Mouse (Mus musculus): ENCODE results near the gene Lpin1. TPM values are rescaled to one million over a fixed set of nuclear protein-coding genes. Genes with fewer than 3 reads are reported as not detected.

Lpin1 gene
- polyA plus RNA-seq, 1 experiment from 2014 or later: 1.6 TPM

GRCm38 (mm10) chr12:16577665-16578233 is 33.0 kb downstream of the Lpin1 start:
- Histone ChIP-seq H3K4me3 (ENCODE audit: low read depth, low read length) (no peak overlapping the region), H3K9ac (ENCODE audit: low read length) (no peak overlapping the region), H3K4me2 (replicated peaks; ENCODE audit: low read depth) (no peak overlapping the region), H3K4me1 (replicated peaks; ENCODE audit: control insufficient read depth, insufficient read depth) (no peaks in the 10 kb centered on the region), H3K36me3 (ENCODE audit: control insufficient read depth, insufficient read depth, low read length) (peaks cover under 1% of the 10 kb centered on the region; the same call in 1 of the 2 replicates), H3K9me3 (ENCODE audit: control insufficient read depth, low read length) (no peaks in the 10 kb centered on the region), H3K27ac (replicated peaks) (no peak overlapping the region), H3K27me3 (ENCODE audit: control insufficient read depth, insufficient read depth, low read length) (no peaks in the 10 kb centered on the region)
- no peak for TF ChIP-seq EP300 (optimal IDR thresholded peaks at IDR 0.05)
- TF ChIP-seq CTCF (IDR thresholded peaks at IDR 0.05; ENCODE audit: low read depth): no peak
- ATAC-seq (ENCODE audit: low FRiP score, low TSS enrichment): no peak
- WGBS: 64% methylated on average over 9 of the region's 9 CpGs
- no peak for DNase-seq (ENCODE audit: low spot score)

GRCm38 (mm10) chr12:16571278-16571677 is 39.5 kb downstream of the Lpin1 start:
- 86% methylated on average over 10 of the region's 10 CpGs for WGBS
- H3K27ac ChIP-seq (replicated peaks): no peak overlapping the region

GRCm38 (mm10) chr12:16570371-16571060 is 40.2 kb downstream of the Lpin1 start:
- no peak for DNase-seq (ENCODE audit: low spot score)
- TF ChIP-seq EP300 (optimal IDR thresholded peaks at IDR 0.05) (no peak), CTCF (IDR thresholded peaks at IDR 0.05; ENCODE audit: low read depth) (peak; percentile 45)
- Histone ChIP-seq H3K4me2 (replicated peaks; ENCODE audit: low read depth) (no peak overlapping the region), H3K27me3 (ENCODE audit: control insufficient read depth, insufficient read depth, low read length) (no peaks in the 10 kb centered on the region), H3K27ac (replicated peaks) (no peak overlapping the region), H3K36me3 (ENCODE audit: control insufficient read depth, insufficient read depth, low read length) (peaks cover 3% of the 10 kb centered on the region), H3K9me3 (ENCODE audit: control insufficient read depth, low read length) (no peaks in the 10 kb centered on the region), H3K4me1 (replicated peaks; ENCODE audit: control insufficient read depth, insufficient read depth) (no peaks in the 10 kb centered on the region), H3K4me3 (ENCODE audit: low read depth, low read length) (no peak overlapping the region), H3K9ac (ENCODE audit: low read length) (no peak overlapping the region)
- no peak for ATAC-seq (ENCODE audit: low FRiP score, low TSS enrichment)
- WGBS: 88% methylated on average over 10 of the region's 10 CpGs

More at GRCm38 (mm10) chr12:16571278-16571677, 39.5 kb downstream of the Lpin1 start:
- ATAC-seq (ENCODE audit: low FRiP score, low TSS enrichment) (no peak), DNase-seq (ENCODE audit: low spot score) (no peak)
- no peak for TF ChIP-seq CTCF (IDR thresholded peaks at IDR 0.05; ENCODE audit: low read depth)
- no peak for TF ChIP-seq EP300 (optimal IDR thresholded peaks at IDR 0.05)
- Histone ChIP-seq H3K27me3 (ENCODE audit: control insufficient read depth, insufficient read depth, low read length) (no peaks in the 10 kb centered on the region), H3K9ac (ENCODE audit: low read length) (no peak overlapping the region), H3K9me3 (ENCODE audit: control insufficient read depth, low read length) (no peaks in the 10 kb centered on the region), H3K4me2 (replicated peaks; ENCODE audit: low read depth) (no peak overlapping the region), H3K4me3 (ENCODE audit: low read depth, low read length) (no peak overlapping the region), H3K36me3 (ENCODE audit: control insufficient read depth, insufficient read depth, low read length) (peaks cover 3% of the 10 kb centered on the region), H3K4me1 (replicated peaks; ENCODE audit: control insufficient read depth, insufficient read depth) (no peaks in the 10 kb centered on the region)

GRCm38 (mm10) chr12:16568936-16569650 is 41.7 kb downstream of the Lpin1 start:
- Histone ChIP-seq H3K27me3 (ENCODE audit: control insufficient read depth, insufficient read depth, low read length) (no peaks in the 10 kb centered on the region), H3K4me1 (replicated peaks; ENCODE audit: control insufficient read depth, insufficient read depth) (no peaks in the 10 kb centered on the region), H3K9ac (ENCODE audit: low read length) (no peak overlapping the region), H3K27ac (replicated peaks) (no peak overlapping the region), H3K36me3 (ENCODE audit: control insufficient read depth, insufficient read depth, low read length) (peaks cover 3% of the 10 kb centered on the region), H3K4me2 (replicated peaks; ENCODE audit: low read depth) (no peak overlapping the region), H3K9me3 (ENCODE audit: control insufficient read depth, low read length) (no peaks in the 10 kb centered on the region), H3K4me3 (ENCODE audit: low read depth, low read length) (no peak overlapping the region)
- 73% methylated on average over 11 of the region's 11 CpGs for WGBS
- TF ChIP-seq EP300 (optimal IDR thresholded peaks at IDR 0.05) (no peak), CTCF (IDR thresholded peaks at IDR 0.05; ENCODE audit: low read depth) (no peak)
- DNase-seq (ENCODE audit: low spot score) (no peak), ATAC-seq (ENCODE audit: low FRiP score, low TSS enrichment) (no peak)

GRCm38 (mm10) chr12:16568496-16568895 is 42.3 kb downstream of the Lpin1 start:
- TF ChIP-seq EP300 (optimal IDR thresholded peaks at IDR 0.05): no peak
- TF ChIP-seq CTCF (IDR thresholded peaks at IDR 0.05; ENCODE audit: low read depth): peak; percentile 94
- DNase-seq (ENCODE audit: low spot score) (peak; percentile 56), ATAC-seq (ENCODE audit: low FRiP score, low TSS enrichment) (0 out of 2 replicates have a peak, but pooled peaks have one; percentile 62)
- H3K4me1 ChIP-seq (replicated peaks; ENCODE audit: control insufficient read depth, insufficient read depth): no peaks in the 10 kb centered on the region
- H3K36me3 ChIP-seq (ENCODE audit: control insufficient read depth, insufficient read depth, low read length): peaks cover 3% of the 10 kb centered on the region
- no peak overlapping the region for H3K27ac ChIP-seq (replicated peaks)
- H3K27me3 ChIP-seq (ENCODE audit: control insufficient read depth, insufficient read depth, low read length): no peaks in the 10 kb centered on the region
- H3K9ac ChIP-seq (ENCODE audit: low read length): no peak overlapping the region
- no peaks in the 10 kb centered on the region for H3K9me3 ChIP-seq (ENCODE audit: control insufficient read depth, low read length)
- no peak overlapping the region for H3K4me3 ChIP-seq (ENCODE audit: low read depth, low read length)
- 28% methylated on average over 4 of the region's 4 CpGs for WGBS
- no peak overlapping the region for H3K4me2 ChIP-seq (replicated peaks; ENCODE audit: low read depth)
